Mouse (Mus musculus) thymus, adult 18-20 months (tissue): Measurements from ENCODE around the gene Myocos.

Experiments used
- DNase-seq, 2 experiments: peaks; one replicate each; pipeline ENCODE4 v3.0.0; 2022; ENCODE audit warnings: mixed read lengths in 2 of 2

Gene Myocos

GRCm38 (mm10) chr1:162611191-162611590 lies 46.8 kb downstream of the Myocos start:
- no peak for DNase-seq

GRCm38 (mm10) chr1:162609633-162610250 lies 48.3 kb downstream of the Myocos start:
- DNase-seq: no peak

- DNase-seq: no peak
These were observed 49.9 kb downstream of the Myocos start for GRCm38 (mm10) chr1:162608127-162608526.

GRCm38 (mm10) chr1:162601288-162601687 lies 56.7 kb downstream of the Myocos start:
- DNase-seq: no peak

GRCm38 (mm10) chr1:162599617-162600016 lies 58.4 kb downstream of the Myocos start:
- DNase-seq: no peak

- no peak for DNase-seq
These were observed 60.5 kb downstream of the Myocos start for GRCm38 (mm10) chr1:162597379-162598102.
